Mouse (Mus musculus): Measurements from ENCODE around the gene Lman1l. TPM values are rescaled to one million over a fixed set of nuclear protein-coding genes. Genes with fewer than 3 reads are reported as not detected.

Lman1l gene
- polyA plus RNA-seq, 1 experiment = 0.09 TPM

- H3K36me3 ChIP-seq (ENCODE audit: control insufficient read depth, insufficient read depth, low read length) = no peaks in the 10 kb centered on the region
- TF ChIP-seq CTCF (IDR thresholded peaks at IDR 0.05; ENCODE audit: extremely low read depth, insufficient read depth, insufficient read length, insufficient replicate concordance) (no peak), POLR2A (IDR thresholded peaks at IDR 0.05; ENCODE audit: low read depth, low read length) (no peak)
- H3K27me3 ChIP-seq (ENCODE audit: control insufficient read depth, insufficient read depth, low read length) = no peaks in the 10 kb centered on the region
- 83% methylated on average over 1 of the region's 1 CpGs for WGBS
- no peak overlapping the region for H3K4me3 ChIP-seq (ENCODE audit: extremely low read depth, insufficient read depth, insufficient read length)
- H3K4me1 ChIP-seq (ENCODE audit: control insufficient read depth, insufficient read depth, insufficient read length) = peaks cover 33% of the 10 kb centered on the region
- no peak for DNase-seq (ENCODE audit: low read depth in 1 of 2, low spot score in 2 of 2)
- H3K27ac ChIP-seq (ENCODE audit: insufficient read depth, low read length) = no peak overlapping the region
Measured at GRCm38 (mm10) chr9:57654966-57655365, 34.4 kb upstream of the Lman1l start.

GRCm38 (mm10) chr9:57653283-57653682 is 32.7 kb upstream of the Lman1l start, which contains the start of gene Csk:
Gene Csk, minus strand, starts transcription at chr9:57653631.
- no peak for DNase-seq (ENCODE audit: low read depth in 1 of 2, low spot score in 2 of 2)
- Histone ChIP-seq H3K36me3 (ENCODE audit: control insufficient read depth, insufficient read depth, low read length) (no peaks in the 10 kb centered on the region), H3K4me1 (ENCODE audit: control insufficient read depth, insufficient read depth, insufficient read length) (peaks cover 38% of the 10 kb centered on the region), H3K4me3 (ENCODE audit: extremely low read depth, insufficient read depth, insufficient read length) (peak within 1 kb of the TSS; percentile 46), H3K27me3 (ENCODE audit: control insufficient read depth, insufficient read depth, low read length) (no peaks in the 10 kb centered on the region), H3K27ac (ENCODE audit: insufficient read depth, low read length) (peak within 1 kb of the TSS; percentile 97)
- TF ChIP-seq POLR2A (IDR thresholded peaks at IDR 0.05; ENCODE audit: low read depth, low read length) (no peak), CTCF (IDR thresholded peaks at IDR 0.05; ENCODE audit: extremely low read depth, insufficient read depth, insufficient read length, insufficient replicate concordance) (no peak)
- WGBS = 65% methylated on average over 5 of the region's 5 CpGs

GRCm38 (mm10) chr9:57652855-57653254 is 32.3 kb upstream of the Lman1l start:
- H3K27me3 ChIP-seq (ENCODE audit: control insufficient read depth, insufficient read depth, low read length) = no peaks in the 10 kb centered on the region
- TF ChIP-seq CTCF (IDR thresholded peaks at IDR 0.05; ENCODE audit: extremely low read depth, insufficient read depth, insufficient read length, insufficient replicate concordance) (no peak), POLR2A (IDR thresholded peaks at IDR 0.05; ENCODE audit: low read depth, low read length) (no peak)
- no peaks in the 10 kb centered on the region for H3K36me3 ChIP-seq (ENCODE audit: control insufficient read depth, insufficient read depth, low read length)
- WGBS = 22% methylated on average over 3 of the region's 3 CpGs
- H3K27ac ChIP-seq (ENCODE audit: insufficient read depth, low read length) = peak overlapping the region; percentile 97
- DNase-seq (ENCODE audit: low read depth in 1 of 2, low spot score in 2 of 2) = no peak
- H3K4me3 ChIP-seq (ENCODE audit: extremely low read depth, insufficient read depth, insufficient read length) = peak overlapping the region; percentile 46
- H3K4me1 ChIP-seq (ENCODE audit: control insufficient read depth, insufficient read depth, insufficient read length) = peaks cover 42% of the 10 kb centered on the region

- Histone ChIP-seq H3K4me1 (ENCODE audit: control insufficient read depth, insufficient read depth, insufficient read length) (peaks cover 47% of the 10 kb centered on the region), H3K27me3 (ENCODE audit: control insufficient read depth, insufficient read depth, low read length) (no peaks in the 10 kb centered on the region), H3K4me3 (ENCODE audit: extremely low read depth, insufficient read depth, insufficient read length) (peak overlapping the region; percentile 25), H3K27ac (ENCODE audit: insufficient read depth, low read length) (peak overlapping the region; percentile 97), H3K36me3 (ENCODE audit: control insufficient read depth, insufficient read depth, low read length) (no peaks in the 10 kb centered on the region)
- TF ChIP-seq POLR2A (IDR thresholded peaks at IDR 0.05; ENCODE audit: low read depth, low read length) (no peak), CTCF (IDR thresholded peaks at IDR 0.05; ENCODE audit: extremely low read depth, insufficient read depth, insufficient read length, insufficient replicate concordance) (no peak)
- WGBS = 40% methylated on average over 9 of the region's 9 CpGs
- DNase-seq (ENCODE audit: low read depth in 1 of 2, low spot score in 2 of 2) = no peak
Measured at GRCm38 (mm10) chr9:57652351-57652750, 31.8 kb upstream of the Lman1l start.

- peak in 1 of 2 experiments; percentile 74 for DNase-seq (ENCODE audit: low read depth in 1 of 2, low spot score in 2 of 2)
- H3K4me1 ChIP-seq (ENCODE audit: control insufficient read depth, insufficient read depth, insufficient read length) = peaks cover 51% of the 10 kb centered on the region
- H3K27me3 ChIP-seq (ENCODE audit: control insufficient read depth, insufficient read depth, low read length) = no peaks in the 10 kb centered on the region
- H3K4me3 ChIP-seq (ENCODE audit: extremely low read depth, insufficient read depth, insufficient read length) = peak overlapping the region; percentile 53
- H3K27ac ChIP-seq (ENCODE audit: insufficient read depth, low read length) = peak overlapping the region; percentile 97
- H3K36me3 ChIP-seq (ENCODE audit: control insufficient read depth, insufficient read depth, low read length) = no peaks in the 10 kb centered on the region
- WGBS = 3% methylated on average over 6 of the region's 6 CpGs
- TF ChIP-seq CTCF (IDR thresholded peaks at IDR 0.05; ENCODE audit: extremely low read depth, insufficient read depth, insufficient read length, insufficient replicate concordance) (no peak), POLR2A (IDR thresholded peaks at IDR 0.05; ENCODE audit: low read depth, low read length) (peak; percentile 70)
Measured at GRCm38 (mm10) chr9:57650786-57651311, 30.3 kb upstream of the Lman1l start.

GRCm38 (mm10) chr9:57650130-57650785 is 29.7 kb upstream of the Lman1l start:
- H3K4me3 ChIP-seq (ENCODE audit: extremely low read depth, insufficient read depth, insufficient read length) = peak overlapping the region; percentile 28; the same call in 1 of the 2 replicates
- peaks cover 49% of the 10 kb centered on the region for H3K4me1 ChIP-seq (ENCODE audit: control insufficient read depth, insufficient read depth, insufficient read length)
- TF ChIP-seq POLR2A (IDR thresholded peaks at IDR 0.05; ENCODE audit: low read depth, low read length) (no peak), CTCF (IDR thresholded peaks at IDR 0.05; ENCODE audit: extremely low read depth, insufficient read depth, insufficient read length, insufficient replicate concordance) (no peak)
- H3K27ac ChIP-seq (ENCODE audit: insufficient read depth, low read length) = peak overlapping the region; percentile 97
- WGBS = 72% methylated on average over 6 of the region's 6 CpGs
- no peaks in the 10 kb centered on the region for H3K36me3 ChIP-seq (ENCODE audit: control insufficient read depth, insufficient read depth, low read length)
- no peak for DNase-seq (ENCODE audit: low read depth in 1 of 2, low spot score in 2 of 2)
- no peaks in the 10 kb centered on the region for H3K27me3 ChIP-seq (ENCODE audit: control insufficient read depth, insufficient read depth, low read length)
